Mouse (Mus musculus) lung, adult 2 months (tissue): ENCODE data around the gene Bbof1.

Source experiments
- CTCF ChIP-seq: fragments of 200-500 bp; IDR thresholded peaks from 2 replicates; pipeline ENCODE4 v1.5.1; 2011; ENCODE audit warnings: mild to moderate bottlenecking, low read length, control low read depth; ENCODE audit not compliant: insufficient read depth
- POLR2A ChIP-seq: fragments of 200-500 bp; IDR thresholded peaks from 2 replicates; pipeline ENCODE4 v1.6.1; 2011; ENCODE audit warnings: low read depth, mild to moderate bottlenecking, control low read depth, low read length, borderline replicate concordance; ENCODE audit errors: extremely low read depth

DNA sequence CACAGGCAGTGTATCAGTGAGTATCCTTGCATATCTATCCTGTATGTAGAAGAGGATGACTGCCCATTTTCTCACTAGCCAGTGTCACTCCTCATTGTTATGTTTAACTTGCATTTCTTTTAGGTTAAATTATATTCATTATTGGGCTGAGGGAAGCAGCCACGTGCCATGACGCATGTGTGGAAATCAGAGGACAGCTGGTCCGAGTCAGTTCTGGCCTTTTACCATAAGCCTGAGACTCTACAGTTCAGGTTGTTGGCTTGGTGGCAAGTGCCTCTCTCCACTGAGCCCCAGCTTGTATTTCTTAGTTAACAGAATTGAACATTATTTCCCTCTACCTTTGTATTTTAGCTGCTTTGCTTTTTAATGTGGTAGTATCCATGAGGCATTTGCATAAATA lies 48.0 kb downstream of the Bbof1 start:
- TF ChIP-seq POLR2A (no peak), CTCF (no peak)
